Mouse (Mus musculus): ENCODE results near the gene Scd2. TPM values are rescaled to one million over a fixed set of nuclear protein-coding genes. Genes with fewer than 3 reads are reported as not detected.

Gene Scd2
- total RNA-seq, 2 experiments from 2014 or later: 585 to 640 TPM

DNA sequence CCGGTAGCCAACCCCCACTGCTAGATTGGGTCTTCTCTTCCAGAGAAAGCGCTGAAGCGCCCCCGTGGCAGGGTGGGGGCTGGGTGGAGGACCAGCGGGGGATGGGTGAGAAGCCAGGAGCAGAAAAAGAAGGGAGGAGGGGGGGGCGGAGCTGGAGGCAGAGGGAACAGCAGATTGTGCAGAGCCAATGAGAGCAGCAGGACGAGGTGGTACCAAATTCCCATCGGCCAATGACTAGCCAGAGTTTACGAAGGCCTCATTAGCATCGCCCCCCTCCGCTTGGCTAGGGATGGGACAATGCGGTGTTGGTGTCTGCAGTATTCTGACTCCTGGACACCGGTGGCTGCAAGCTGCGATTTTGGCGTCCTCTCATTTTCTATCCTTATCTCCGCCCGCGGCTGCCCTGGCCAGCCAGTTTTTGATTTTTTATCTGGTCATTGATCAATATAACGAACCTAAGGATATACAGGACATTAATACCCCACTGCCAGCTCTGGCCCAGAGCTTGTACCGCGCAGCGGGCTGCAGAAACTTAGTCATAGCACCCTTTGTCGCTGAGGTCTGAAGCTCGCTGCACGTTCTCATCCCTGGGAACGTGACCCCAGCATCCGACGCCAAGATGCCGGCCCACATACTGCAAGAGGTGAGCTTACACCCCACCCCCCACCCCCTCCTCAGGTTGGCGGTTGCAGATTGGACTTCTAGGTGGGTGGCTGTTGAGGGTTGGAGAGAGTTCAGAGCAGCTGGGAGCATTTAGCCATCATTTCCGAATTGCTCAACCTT is 486 bp downstream of the Scd2 start:
- intact Hi-C loops (cut with DNase I): loop anchor here (1.0 to 2.0 kb wide), 5 partner anchors 10 to 113 kb away; partner anchors contain the start of gene Scd1
- DNase-seq (ENCODE audit: low spot score in 2 of 2): peak; percentile 91 to 99

DNA sequence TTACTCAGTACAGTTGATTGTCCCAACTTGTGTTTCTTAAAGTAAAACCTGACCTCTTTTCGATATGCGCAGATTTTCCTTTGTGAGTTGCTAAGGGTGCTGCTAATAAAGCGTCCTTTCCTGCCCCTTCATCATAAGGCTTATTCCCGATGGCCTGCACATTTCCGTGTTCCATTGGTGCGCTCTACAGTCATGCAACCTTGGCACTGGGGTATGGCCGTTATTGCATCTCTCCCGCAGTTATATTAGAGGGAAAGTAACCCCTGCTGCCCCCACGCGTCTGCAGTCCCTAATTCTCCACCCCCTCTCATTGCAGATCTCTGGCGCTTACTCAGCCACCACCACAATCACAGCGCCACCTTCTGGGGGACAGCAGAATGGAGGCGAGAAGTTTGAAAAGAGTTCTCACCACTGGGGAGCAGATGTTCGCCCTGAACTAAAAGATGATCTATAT is 1.1 kb downstream of the Scd2 start:
- peak; percentile 85 to 89 for DNase-seq (ENCODE audit: low spot score in 2 of 2)
- intact Hi-C loops (cut with DNase I): loop anchor here (1.0 to 2.0 kb wide), 4 partner anchors 27 to 113 kb away; partner anchors contain the start of gene Scd1

- DNase-seq (ENCODE audit: low spot score in 2 of 2): no peak
- intact Hi-C loops (cut with DNase I): loop anchor here (2.0 kb wide), 1 partner anchor 100 kb away; no protein-coding TSS in a partner anchor
These were observed 1.8 kb downstream of the Scd2 start for GRCm38 (mm10) chr19:44295251-44295650.

GRCm38 (mm10) chr19:44295741-44296140 is 2.3 kb downstream of the Scd2 start:
- intact Hi-C loops (cut with DNase I): loop anchor here (2.0 kb wide), 1 partner anchor 101 kb away; no protein-coding TSS in a partner anchor

GRCm38 (mm10) chr19:44296186-44296585 is 2.7 kb downstream of the Scd2 start:
- intact Hi-C loops (cut with DNase I): no loop called here
- no peak for DNase-seq (ENCODE audit: low spot score in 2 of 2)

More at GRCm38 (mm10) chr19:44295741-44296140, 2.3 kb downstream of the Scd2 start:
- DNase-seq (ENCODE audit: low spot score in 2 of 2): peak; percentile 84 to 89

GRCm38 (mm10) chr19:44297068-44297760 is 3.7 kb downstream of the Scd2 start:
- intact Hi-C loops (cut with DNase I): no loop called here
- no peak for DNase-seq (ENCODE audit: low spot score in 2 of 2)

GRCm38 (mm10) chr19:44297862-44298261 is 4.4 kb downstream of the Scd2 start:
- DNase-seq (ENCODE audit: low spot score in 2 of 2): no peak
- intact Hi-C loops (cut with DNase I): no loop called here

DNA sequence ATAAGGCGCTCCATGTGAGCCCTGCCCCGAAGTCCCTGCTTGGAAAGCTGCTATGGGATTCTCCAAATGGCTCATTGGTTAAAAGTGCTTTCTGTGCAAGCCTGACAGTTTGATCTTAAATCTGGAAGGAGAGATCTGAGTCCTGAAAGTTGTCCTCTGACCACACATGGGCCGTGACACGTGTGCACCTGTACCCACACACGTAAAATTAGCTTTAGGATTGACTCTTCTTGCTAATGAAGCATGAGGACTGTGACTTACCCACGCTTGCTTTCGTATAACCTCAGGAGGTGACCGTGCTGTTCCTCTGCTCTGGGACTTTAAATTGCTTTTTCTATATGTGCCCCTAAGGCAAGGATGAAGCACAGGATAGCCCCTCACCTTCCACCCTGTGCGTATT is 5.6 kb downstream of the Scd2 start:
- intact Hi-C loops (cut with DNase I): no loop called here
- DNase-seq (ENCODE audit: low spot score in 2 of 2): no peak

DNA sequence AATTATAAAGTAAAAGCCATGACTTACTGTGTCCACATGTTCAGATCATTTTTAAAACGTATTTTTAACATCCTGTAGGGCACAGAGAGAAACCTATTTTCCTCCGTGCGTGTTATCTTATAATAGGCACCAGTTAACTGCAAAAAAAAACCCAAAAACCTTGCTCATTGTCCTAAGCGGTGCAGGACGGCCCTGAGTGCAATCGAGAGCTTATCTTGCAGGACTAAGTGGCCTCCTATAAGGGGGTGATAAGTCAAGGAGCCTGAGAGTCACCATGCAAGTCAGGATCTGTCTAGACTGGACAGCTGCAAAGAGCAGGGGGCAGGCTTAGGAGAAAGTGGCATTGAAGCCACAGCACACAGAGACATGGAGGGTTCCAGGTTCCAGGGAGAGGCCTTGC is 6.4 kb downstream of the Scd2 start:
- no peak for DNase-seq (ENCODE audit: low spot score in 2 of 2)
- intact Hi-C loops (cut with DNase I): loop anchor here (5.0 kb wide), 1 partner anchor 153 kb away; the partner anchor contains the start of gene Bloc1s2

GRCm38 (mm10) chr19:44300520-44300919 is 7.0 kb downstream of the Scd2 start:
- DNase-seq (ENCODE audit: low spot score in 2 of 2): no peak
- intact Hi-C loops (cut with DNase I): loop anchor here (5.0 kb wide), 1 partner anchor 153 kb away; the partner anchor contains the start of gene Bloc1s2

DNA sequence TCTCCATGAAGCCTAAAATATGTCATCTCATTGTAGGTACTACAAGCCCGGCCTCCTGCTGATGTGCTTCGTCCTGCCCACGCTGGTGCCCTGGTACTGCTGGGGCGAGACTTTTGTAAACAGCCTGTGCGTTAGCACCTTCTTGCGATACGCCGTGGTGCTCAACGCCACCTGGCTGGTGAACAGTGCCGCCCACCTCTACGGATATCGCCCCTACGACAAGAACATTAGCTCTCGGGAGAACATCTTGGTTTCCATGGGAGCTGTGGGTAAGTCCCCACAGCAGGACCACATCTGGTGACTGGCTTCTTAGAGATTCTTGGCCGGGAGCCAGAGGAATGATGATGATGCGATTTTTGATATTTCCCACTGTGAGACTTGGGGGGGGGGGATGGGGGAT is 7.7 kb downstream of the Scd2 start:
- DNase-seq (ENCODE audit: low spot score in 2 of 2): peak in 1 of 2 experiments; percentile 33
- intact Hi-C loops (cut with DNase I): loop anchor here (5.0 kb wide), 1 partner anchor 154 kb away; the partner anchor contains the start of gene Bloc1s2

GRCm38 (mm10) chr19:44301671-44302305 is 8.3 kb downstream of the Scd2 start:
- intact Hi-C loops (cut with DNase I): loop anchor here (5.0 kb wide), 1 partner anchor 154 kb away; the partner anchor contains the start of gene Bloc1s2

GRCm38 (mm10) chr19:44302901-44303300 is 9.4 kb downstream of the Scd2 start:
- no peak for DNase-seq (ENCODE audit: low spot score in 2 of 2)
- intact Hi-C loops (cut with DNase I): loop anchor here (1.0 to 5.0 kb wide), 2 partner anchors 29 to 156 kb away; partner anchors contain the start of gene Bloc1s2

More at GRCm38 (mm10) chr19:44301671-44302305, 8.3 kb downstream of the Scd2 start:
- no peak for DNase-seq (ENCODE audit: low spot score in 2 of 2)

- peak in 1 of 2 experiments; percentile 88 for DNase-seq (ENCODE audit: low spot score in 2 of 2)
- intact Hi-C loops (cut with DNase I): loop anchor here (1.0 to 5.0 kb wide), 2 partner anchors 29 to 156 kb away; partner anchors contain the start of gene Bloc1s2
These were observed 10.0 kb downstream of the Scd2 start for GRCm38 (mm10) chr19:44303502-44303901.

DNA sequence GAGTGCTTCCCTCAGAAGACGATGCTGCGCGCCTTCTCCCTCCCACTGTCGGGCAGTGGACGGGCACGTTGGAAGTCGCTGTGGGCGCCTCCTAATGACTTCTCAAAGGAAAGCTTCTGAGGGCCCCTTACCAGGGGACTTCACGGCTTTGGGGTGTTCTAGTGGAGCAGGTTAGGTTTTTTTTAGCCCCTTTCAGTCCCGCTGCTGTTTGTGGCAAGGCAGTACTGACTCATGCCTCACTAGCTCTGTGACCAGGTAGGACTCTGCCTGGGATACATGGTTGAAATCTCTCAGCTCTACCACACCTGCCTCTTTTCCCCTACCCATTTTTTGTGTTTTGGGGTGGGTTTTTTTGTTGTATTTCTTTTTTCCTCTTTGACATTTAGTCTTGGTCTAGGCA is 10.9 kb downstream of the Scd2 start:
- DNase-seq (ENCODE audit: low spot score in 2 of 2): no peak
- intact Hi-C loops (cut with DNase I): loop anchor here (5.0 kb wide), 1 partner anchor 157 kb away; the partner anchor contains the start of gene Bloc1s2

- peak in 1 of 2 experiments; percentile 9 for DNase-seq (ENCODE audit: low spot score in 2 of 2)
- intact Hi-C loops (cut with DNase I): loop anchor here (5.0 kb wide), 1 partner anchor 158 kb away; the partner anchor contains the start of gene Bloc1s2
These were observed 11.5 kb downstream of the Scd2 start for GRCm38 (mm10) chr19:44304851-44305510.

GRCm38 (mm10) chr19:44305701-44306100 is 12.2 kb downstream of the Scd2 start:
- no peak for DNase-seq (ENCODE audit: low spot score in 2 of 2)
- intact Hi-C loops (cut with DNase I): no loop called here

DNA sequence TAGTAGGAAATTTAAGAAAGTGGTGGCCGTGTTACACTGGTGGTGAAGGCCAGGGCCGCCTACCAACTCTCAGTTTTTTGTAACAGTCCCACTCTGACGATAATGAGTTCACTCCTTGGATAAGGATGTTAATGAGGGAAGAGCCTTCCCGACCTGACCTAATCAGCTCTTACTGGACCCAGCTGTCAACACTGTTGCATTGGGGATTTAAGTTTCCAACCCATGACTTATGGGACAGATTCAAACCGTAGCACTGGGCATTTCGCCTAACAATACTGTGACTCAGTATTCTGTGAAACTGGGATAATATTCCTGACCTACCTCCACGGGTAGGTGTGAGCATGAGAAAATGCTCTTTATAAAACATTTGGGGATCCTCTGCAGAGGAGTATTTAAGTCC is 12.7 kb downstream of the Scd2 start:
- DNase-seq (ENCODE audit: low spot score in 2 of 2): peak in 1 of 2 experiments; percentile 13
- intact Hi-C loops (cut with DNase I): no loop called here

All from left cerebral cortex, postnatal 25 days (tissue).